27 mouse cellular contexts compared by ENCODE assay signal in the genomic region with DNA sequence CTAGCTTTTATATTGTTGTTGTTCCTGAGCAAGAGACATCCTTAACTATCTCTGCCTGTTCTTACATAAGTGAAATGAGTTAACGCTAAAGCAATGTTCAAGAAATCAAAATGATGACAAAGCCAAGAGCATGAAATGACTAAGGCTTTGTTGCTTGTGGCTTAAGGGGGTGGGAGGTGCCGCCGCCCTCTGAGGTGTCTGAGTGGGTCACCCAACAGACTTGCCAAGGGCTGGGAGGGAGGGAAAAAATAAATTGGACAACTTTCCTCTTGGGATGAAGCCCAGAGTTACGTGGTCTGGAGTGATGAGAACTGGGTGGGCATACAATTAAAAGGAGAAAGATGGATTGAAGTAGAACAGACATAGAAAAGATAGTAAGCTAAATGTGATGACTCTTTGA.
A peak's percentile ranks its signal among the peaks of the same experiment; 100 is the strongest.
DNase-seq lines count a peak whose midpoint lies in the region; ATAC-seq and TF ChIP-seq lines count a peak whose summit lies in the region.
"Had no signal": no experiment of that assay in that cellular context is flagged by ENCODE, and none has a peak within 500 bp of the region (broad histone marks: within the 10 kb centered on the region; RNA-seq: fewer than 3 reads in every experiment).

No protein-coding gene starts in this region.

- no peaks in the 10 kb centered on the region for H3K9me3 ChIP-seq in heart, embryonic 12.5 days (replicated peaks)
- no peaks in the 10 kb centered on the region for H3K9me3 ChIP-seq in hindbrain, embryonic 13.5 days
- H3K9me3 ChIP-seq: forebrain, embryonic 13.5 days; heart, embryonic 13.5 days; limb, embryonic 13.5 days; lung, embryonic 15.5 days; midbrain, embryonic 10.5 days; midbrain, embryonic 15.5 days had no signal

- no peaks in the 10 kb centered on the region for H3K27me3 ChIP-seq in heart, embryonic 12.5 days (replicated peaks)
- H3K27me3 ChIP-seq in C2C12 (ENCODE audit: control insufficient read depth, insufficient read depth, insufficient read length): no peaks in the 10 kb centered on the region
- no peaks in the 10 kb centered on the region for H3K27me3 ChIP-seq in hindbrain, embryonic 13.5 days
- H3K27me3 ChIP-seq: forebrain, embryonic 13.5 days; heart, embryonic 13.5 days; limb, embryonic 13.5 days; lung, embryonic 15.5 days; midbrain, embryonic 15.5 days had no signal

- no peak overlapping the region for H3K4me2 ChIP-seq in heart, embryonic 12.5 days
- no peak overlapping the region for H3K4me2 ChIP-seq in hindbrain, embryonic 13.5 days
- H3K4me2 ChIP-seq: forebrain, embryonic 13.5 days; heart, embryonic 13.5 days; hindbrain, embryonic 14.5 days; limb, embryonic 13.5 days; liver, embryonic 11.5 days; lung, embryonic 15.5 days; midbrain, embryonic 15.5 days had no signal

- H3K4me1 ChIP-seq in heart, embryonic 12.5 days (replicated peaks): no peaks in the 10 kb centered on the region
- no peaks in the 10 kb centered on the region for H3K4me1 ChIP-seq in hindbrain, embryonic 13.5 days (replicated peaks)
- H3K4me1 ChIP-seq: forebrain, embryonic 13.5 days; heart, embryonic 13.5 days; limb, embryonic 13.5 days; lung, embryonic 15.5 days; midbrain, embryonic 10.5 days; midbrain, embryonic 15.5 days had no signal

- 84% methylated on average over 4 of the region's 4 CpGs for WGBS in heart, embryonic 12.5 days
- WGBS in hindbrain, embryonic 13.5 days: 89% methylated on average over 4 of the region's 4 CpGs

- H3K4me3 ChIP-seq in heart, embryonic 12.5 days: no peak overlapping the region
- no peak overlapping the region for H3K4me3 ChIP-seq in C2C12 (ENCODE audit: insufficient read depth, poor library complexity, severe bottlenecking)
- no peak overlapping the region for H3K4me3 ChIP-seq in hindbrain, embryonic 13.5 days
- H3K4me3 ChIP-seq: erythroblast, embryonic 14.5 days; forebrain, embryonic 13.5 days; heart, embryonic 13.5 days; layer of hippocampus, adult 2 months; left cerebral cortex, adult 2 months; limb, embryonic 13.5 days; lung, embryonic 15.5 days; midbrain, embryonic 10.5 days; midbrain, embryonic 15.5 days had no signal

- H3K79me3 ChIP-seq in C2C12 (ENCODE audit: low read depth): no peaks in the 10 kb centered on the region

- no peak for ATAC-seq in heart, embryonic 12.5 days (ENCODE audit: insufficient number of reproducible peaks, low FRiP score)
- no peak for ATAC-seq in hindbrain, embryonic 13.5 days (ENCODE audit: low FRiP score)
- ATAC-seq: forebrain, embryonic 13.5 days; intestine, postnatal 0 days; midbrain, embryonic 15.5 days had no signal

- DNase-seq in heart, adult 18-20 months: peak; percentile 20 to 32
- peak; percentile 7 for DNase-seq in 3134 (ENCODE audit: extremely low read depth, insufficient read length, low spot score)
- peak; percentile 22 for DNase-seq in gastrocnemius, postnatal 14 days
- no peak for DNase-seq in kidney, postnatal 10 days
- DNase-seq in left cerebral cortex, adult 8-10 months (ENCODE audit: low spot score in 2 of 2): no peak
- DNase-seq: adrenal gland, postnatal 36 days; cerebellum, adult 18-20 months; cerebellum, postnatal 10 days; kidney, postnatal 25 days; right cerebral cortex, postnatal 4 days; thymus, postnatal 4 days had no signal

- H3K9ac ChIP-seq in heart, embryonic 12.5 days: no peak overlapping the region
- H3K9ac ChIP-seq in hindbrain, embryonic 13.5 days: no peak overlapping the region
- H3K9ac ChIP-seq: forebrain, embryonic 13.5 days; heart, embryonic 13.5 days; hindbrain, embryonic 14.5 days; limb, embryonic 13.5 days; lung, embryonic 15.5 days; midbrain, embryonic 15.5 days had no signal

- no peak overlapping the region for H3ac ChIP-seq in C2C12 (ENCODE audit: control insufficient read depth, insufficient read length, low read depth)

- H3K27ac ChIP-seq in heart, embryonic 12.5 days (ENCODE audit: poor library complexity, severe bottlenecking): no peak overlapping the region
- no peak overlapping the region for H3K27ac ChIP-seq in hindbrain, embryonic 13.5 days
- H3K27ac ChIP-seq: forebrain, embryonic 13.5 days; heart, embryonic 13.5 days; hindbrain, embryonic 14.5 days; layer of hippocampus, adult 2 months; left cerebral cortex, adult 2 months; limb, embryonic 13.5 days; lung, embryonic 15.5 days; midbrain, embryonic 10.5 days; midbrain, embryonic 15.5 days had no signal

- no peaks in the 10 kb centered on the region for H3K79me2 ChIP-seq in C2C12 (ENCODE audit: control insufficient read depth, insufficient read depth)

- no peak for TF ChIP-seq CTCF in C2C12 (IDR thresholded peaks at IDR 0.05; ENCODE audit: control insufficient read depth, insufficient read depth, insufficient read length)

- H3K36me3 ChIP-seq in heart, embryonic 12.5 days: no peaks in the 10 kb centered on the region
- no peaks in the 10 kb centered on the region for H3K36me3 ChIP-seq in C2C12 (ENCODE audit: control insufficient read depth, insufficient read depth)
- no peaks in the 10 kb centered on the region for H3K36me3 ChIP-seq in hindbrain, embryonic 13.5 days
- H3K36me3 ChIP-seq: G1E; heart, embryonic 13.5 days; limb, embryonic 13.5 days; lung, embryonic 15.5 days; midbrain, embryonic 10.5 days; midbrain, embryonic 15.5 days had no signal

- intact Hi-C loops in gastrocnemius, postnatal 14 days (cut with DNase I; ENCODE audit: low total_unique reads): no loop called here

TF ChIP-seq in C2C12, 6 proteins besides CTCF, POLR2A, EP300 and RAD21:
- TF ChIP-seq MYOD1 (IDR thresholded peaks at IDR 0.05; ENCODE audit: control insufficient read depth, insufficient read length, low read depth) (no peak), MYOG (IDR thresholded peaks at IDR 0.05; ENCODE audit: control insufficient read depth, extremely low read depth, insufficient read length) (no peak), USF1 (IDR thresholded peaks at IDR 0.05; ENCODE audit: low read depth) (no peak), FOSL1 (IDR thresholded peaks at IDR 0.05; ENCODE audit: insufficient read depth, low read length, poor library complexity, severe bottlenecking) (no peak), MAX (IDR thresholded peaks at IDR 0.05) (peak; percentile 20), CEBPB (IDR thresholded peaks at IDR 0.05; ENCODE audit: low read depth) (peak; percentile 33)

Comparison
In these comparisons a context has a peak if more than half of its experiments do, and no peak if none do; other contexts are left out.
1. DNase-seq: peak in heart, adult 18-20 months (2 of 2), 3134 (single experiment) and gastrocnemius, postnatal 14 days (single experiment); none in kidney, postnatal 10 days (single experiment) and left cerebral cortex, adult 8-10 months (0 of 2).